Mouse (Mus musculus) kidney, embryonic 15.5 days (tissue): Measurements from ENCODE around the gene Tmem62. TPM values are rescaled to one million over a fixed set of nuclear protein-coding genes. Genes with fewer than 3 reads are reported as not detected.
A peak's percentile ranks its signal among the peaks of the same experiment; 100 is the strongest.

Experiments
- ATAC-seq: fragments of 200-750 bp; cut with Nextera tagmentation; replicated peaks from 2 replicates; pipeline ENCODE4 v1.8.0; 2017; ENCODE audit warnings: moderate TSS enrichment; ENCODE audit not compliant: low FRiP score
- H3K27ac ChIP-seq: fragments of 300-500 bp; sonication (generic); 2 replicates; pipeline ENCODE4 v1.5.1; 2015; ENCODE audit warnings: mild to moderate bottlenecking, inconsistent platforms
- H3K27me3 ChIP-seq: fragments of 300-500 bp; sonication (generic); 2 replicates; pipeline ENCODE4 v1.6.1; 2015; ENCODE audit warnings: inconsistent platforms
- H3K36me3 ChIP-seq: fragments of 300-500 bp; sonication (generic); 2 replicates; pipeline ENCODE4 v1.6.1; 2015; ENCODE audit warnings: inconsistent platforms
- H3K4me1 ChIP-seq: fragments of 300-500 bp; sonication (generic); 2 replicates; pipeline ENCODE4 v1.6.1; 2015; ENCODE audit warnings: inconsistent platforms
- H3K4me2 ChIP-seq: fragments of 300-500 bp; sonication (generic); 2 replicates; pipeline ENCODE4 v1.6.1; 2015; ENCODE audit warnings: moderate library complexity, mild to moderate bottlenecking, inconsistent platforms
- H3K4me3 ChIP-seq: fragments of 300-500 bp; sonication (generic); replicated peaks from 2 replicates; pipeline ENCODE4 v1.5.1; 2015; ENCODE audit warnings: mild to moderate bottlenecking, inconsistent platforms
- H3K9ac ChIP-seq: fragments of 300-500 bp; sonication (generic); 2 replicates; pipeline ENCODE4 v1.6.1; 2015; ENCODE audit warnings: mild to moderate bottlenecking, inconsistent platforms
- H3K9me3 ChIP-seq: fragments of 300-500 bp; sonication (generic); replicated peaks from 2 replicates; pipeline ENCODE4 v1.6.1; 2016; ENCODE audit warnings: inconsistent platforms
- WGBS: fragments of 180-500 bp; shearing (Covaris S2); methylation state at CpG from one replicate; pipeline ENCODE4 v1.1.7; 2015; ENCODE audit warnings: mixed read lengths; 5-methylcytosine and 5-hydroxymethylcytosine counted together
- polyA plus RNA-seq: library from polyadenylated mRNA; unstranded; fragments of >200 nt; fragmentation: Nextera tagmentation; extraction: Ambion mirVana; gene quantifications from 2 replicates; pipeline ENCODE4 v1.2.1, GENCODE M21; 2015

The Tmem62 gene
- polyA plus RNA-seq, 1 experiment from 2014 or later = 5.7 TPM

DNA sequence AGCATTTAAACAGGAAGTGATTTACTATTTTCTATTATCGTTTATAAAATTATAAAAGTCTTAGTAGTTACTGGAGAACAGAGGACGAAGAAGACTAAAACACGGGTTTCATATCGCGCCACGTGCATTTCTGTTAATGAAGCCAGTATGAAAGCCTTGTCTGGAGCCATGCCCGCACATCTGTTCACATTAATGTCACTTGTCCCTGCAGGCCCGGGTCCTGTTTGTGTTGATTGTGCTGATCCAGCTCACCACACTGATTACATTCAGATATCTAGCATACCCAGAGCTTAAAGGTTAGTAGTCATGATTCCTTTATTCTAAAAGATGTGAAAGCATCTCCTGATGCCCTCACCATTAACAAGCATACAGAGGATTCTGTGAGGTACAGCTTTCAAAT lies 22.0 kb downstream of the Tmem62 start:
- H3K27ac ChIP-seq = no peak overlapping the region
- H3K36me3 ChIP-seq = no peaks in the 10 kb centered on the region
- no peaks in the 10 kb centered on the region for H3K9me3 ChIP-seq
- no peak overlapping the region for H3K4me3 ChIP-seq
- H3K9ac ChIP-seq = no peak overlapping the region
- no peak for ATAC-seq
- no peak overlapping the region for H3K4me2 ChIP-seq
- 89% methylated on average over 8 of the region's 8 CpGs for WGBS
- H3K27me3 ChIP-seq = no peaks in the 10 kb centered on the region
- no peaks in the 10 kb centered on the region for H3K4me1 ChIP-seq

DNA sequence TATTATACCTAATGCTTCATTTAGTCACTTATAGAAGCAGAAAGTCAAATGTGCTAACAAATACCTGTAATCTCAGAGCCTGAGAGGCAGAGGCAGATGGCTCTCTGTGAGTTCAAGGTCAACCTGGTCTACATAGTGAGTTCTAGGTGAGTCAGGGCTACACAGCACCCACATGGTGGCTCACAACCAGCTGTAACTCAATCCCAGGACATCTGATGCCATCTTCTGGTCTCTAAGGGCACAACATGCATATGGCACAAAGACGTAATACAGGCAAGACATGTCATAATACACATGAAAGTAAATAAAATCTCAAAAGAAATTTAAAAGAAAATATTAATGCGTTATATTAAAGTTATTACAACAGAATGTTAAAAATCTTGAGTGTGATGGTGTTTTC lies 26.8 kb downstream of the Tmem62 start:
- Histone ChIP-seq H3K9ac (no peak overlapping the region), H3K27me3 (no peaks in the 10 kb centered on the region), H3K9me3 (no peaks in the 10 kb centered on the region), H3K4me3 (no peak overlapping the region), H3K4me2 (no peak overlapping the region), H3K4me1 (peaks cover 4% of the 10 kb centered on the region; the same call in 1 of the 2 replicates), H3K27ac (no peak overlapping the region), H3K36me3 (no peaks in the 10 kb centered on the region)
- ATAC-seq = no peak
- 82% methylated on average over 2 of the region's 2 CpGs for WGBS

DNA sequence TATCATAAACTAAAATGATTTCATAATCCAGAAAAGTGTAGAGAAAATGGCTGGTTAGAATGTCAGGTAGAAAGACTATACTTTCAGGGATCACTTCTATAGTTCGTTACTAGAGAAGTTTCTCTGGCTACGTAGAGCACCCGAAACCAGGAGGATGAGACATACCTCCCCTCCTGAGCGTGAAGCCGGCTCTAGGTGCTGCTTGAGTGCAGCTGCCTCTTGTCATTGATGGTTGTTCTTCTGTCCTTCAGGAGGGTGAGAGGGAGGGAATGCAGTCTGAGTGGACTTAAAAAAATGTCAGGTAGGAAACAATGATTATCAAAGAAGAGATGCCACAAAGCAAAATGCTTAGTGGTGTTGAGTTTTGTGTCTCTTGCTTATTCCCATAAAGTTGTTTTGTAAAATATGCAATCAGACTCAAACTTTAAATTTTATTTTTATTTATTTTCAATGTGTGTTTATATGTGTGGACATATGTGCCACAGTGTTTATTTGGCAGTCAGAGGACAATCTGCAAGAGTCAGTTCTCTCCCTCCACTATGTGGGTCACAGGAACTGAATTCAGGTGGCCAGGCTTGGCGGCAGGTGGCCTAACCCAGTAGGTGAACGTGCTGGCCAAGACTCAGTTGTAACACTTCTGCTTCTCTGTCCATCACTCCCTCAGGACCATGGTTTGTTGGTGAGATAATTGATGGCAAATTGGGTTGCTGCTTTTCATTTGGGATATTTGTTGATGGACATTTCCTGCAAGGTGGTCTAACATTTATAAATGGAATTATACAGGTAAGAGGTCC lies 27.4 kb downstream of the Tmem62 start:
- ATAC-seq = no peak
- Histone ChIP-seq H3K4me2 (no peak overlapping the region), H3K9ac (no peak overlapping the region), H3K4me3 (no peak overlapping the region), H3K27me3 (no peaks in the 10 kb centered on the region), H3K27ac (no peak overlapping the region), H3K4me1 (peaks cover 9% of the 10 kb centered on the region), H3K36me3 (no peaks in the 10 kb centered on the region), H3K9me3 (no peaks in the 10 kb centered on the region)
- 84% methylated on average over 7 of the region's 7 CpGs for WGBS

DNA sequence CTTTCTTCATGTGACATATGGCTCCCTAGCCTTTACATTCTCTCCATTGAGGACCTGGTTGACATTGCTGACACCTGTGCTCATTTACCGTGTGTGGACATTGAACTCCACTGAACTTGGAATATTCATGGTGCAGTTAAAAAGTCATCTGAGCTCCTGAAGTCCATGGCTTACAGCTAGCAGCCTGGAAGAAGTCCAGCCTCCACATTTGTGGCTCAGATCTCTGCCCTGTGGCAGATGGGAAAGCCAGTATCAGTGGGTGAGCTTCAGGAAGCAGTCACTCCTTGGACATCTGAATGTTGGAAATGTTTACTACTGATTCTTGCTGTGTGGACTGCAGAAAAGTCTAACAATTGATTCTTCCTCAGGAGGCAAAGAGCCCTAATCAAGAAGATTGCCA lies 30.2 kb downstream of the Tmem62 start:
- ATAC-seq = no peak
- 70% methylated on average over 1 of the region's 1 CpGs for WGBS

DNA sequence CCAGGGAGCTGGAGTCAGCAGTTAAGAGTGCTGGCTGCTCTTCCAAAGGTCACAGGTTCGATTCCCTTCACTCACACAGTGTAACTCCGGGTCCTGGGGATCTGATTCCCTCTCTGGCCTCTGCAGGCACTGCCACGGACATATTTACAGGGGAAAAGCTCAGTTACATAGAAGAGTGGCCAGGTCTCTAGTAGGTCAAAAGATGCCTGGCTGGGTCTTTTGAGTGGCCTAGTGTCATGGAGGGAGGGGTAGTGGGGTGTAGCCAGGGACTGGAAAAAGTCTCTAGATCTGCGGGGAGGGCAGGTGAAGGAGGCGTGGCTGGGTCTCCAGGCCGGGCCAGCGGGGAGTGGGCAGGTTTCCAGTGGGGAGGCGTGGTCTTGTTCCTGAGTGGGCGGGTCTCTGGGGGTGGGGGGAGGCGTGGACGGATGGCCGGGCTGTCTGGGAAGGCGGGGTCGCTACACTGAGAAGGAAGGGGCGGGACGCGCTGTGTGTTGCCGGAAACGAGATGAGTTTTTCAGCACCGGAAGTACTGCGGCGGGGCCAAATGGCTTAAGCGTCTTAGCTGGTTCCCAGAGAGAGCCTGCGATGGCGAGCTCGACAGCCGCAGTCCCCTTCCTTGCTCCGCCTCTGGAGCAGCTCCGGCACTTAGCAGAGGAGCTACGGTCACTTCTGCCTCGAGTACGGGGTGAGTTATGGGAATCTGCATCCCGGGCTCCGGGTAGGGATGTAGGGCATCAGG lies 31.3 kb downstream of the Tmem62 start, which contains the start of gene Ccndbp1:
Gene Ccndbp1, plus strand, starts transcription at position 479 of the 739 bp plus-strand sequence.
- Histone ChIP-seq H3K27ac (peak within 1 kb of the TSS; percentile 56; the same call in 1 of the 2 replicates), H3K4me3 (peak within 1 kb of the TSS; percentile 91), H3K4me2 (peak within 1 kb of the TSS; percentile 85), H3K27me3 (no peaks in the 10 kb centered on the region), H3K9me3 (no peaks in the 10 kb centered on the region), H3K9ac (peak within 1 kb of the TSS; percentile 67), H3K4me1 (peaks cover 12% of the 10 kb centered on the region), H3K36me3 (peaks cover 23% of the 10 kb centered on the region)
- ATAC-seq = peak; percentile 97
- WGBS = under 1% methylated on average over 34 of the region's 34 CpGs

More for the DNA sequence above, 30.2 kb downstream of the Tmem62 start:
- H3K27ac ChIP-seq = no peak overlapping the region
- no peak overlapping the region for H3K9ac ChIP-seq
- no peak overlapping the region for H3K4me3 ChIP-seq
- H3K4me2 ChIP-seq = no peak overlapping the region
- H3K4me1 ChIP-seq = peaks cover 12% of the 10 kb centered on the region
- peaks cover 12% of the 10 kb centered on the region for H3K36me3 ChIP-seq
- H3K9me3 ChIP-seq = no peaks in the 10 kb centered on the region
- no peaks in the 10 kb centered on the region for H3K27me3 ChIP-seq

DNA sequence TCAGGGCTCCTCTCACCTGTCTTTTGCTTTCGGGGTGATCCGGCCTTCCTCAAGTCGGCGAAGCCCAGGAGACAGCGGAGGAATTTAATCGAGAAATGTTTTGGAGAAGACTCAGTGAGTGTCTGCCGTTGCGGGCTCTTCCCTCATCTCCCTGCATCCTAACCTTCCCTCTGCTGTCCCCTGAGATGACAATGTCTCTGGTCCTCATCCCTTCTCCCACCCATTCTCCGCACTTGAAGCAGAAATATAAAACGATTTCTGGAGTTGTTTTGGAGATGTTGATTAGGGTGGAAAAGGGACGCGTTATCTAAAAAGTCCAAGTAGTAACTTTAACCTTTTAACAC lies 31.8 kb downstream of the Tmem62 start:
- no peak; the same call in 1 of the 2 replicates for ATAC-seq
- Histone ChIP-seq H3K4me3 (peak overlapping the region; percentile 91), H3K27me3 (no peaks in the 10 kb centered on the region), H3K4me2 (peak overlapping the region; percentile 85), H3K36me3 (peaks cover 26% of the 10 kb centered on the region), H3K9ac (peak overlapping the region; percentile 67), H3K4me1 (peaks cover 12% of the 10 kb centered on the region), H3K27ac (peak overlapping the region; percentile 56; the same call in 1 of the 2 replicates), H3K9me3 (no peaks in the 10 kb centered on the region)
- WGBS = under 1% methylated on average over 12 of the region's 12 CpGs

DNA sequence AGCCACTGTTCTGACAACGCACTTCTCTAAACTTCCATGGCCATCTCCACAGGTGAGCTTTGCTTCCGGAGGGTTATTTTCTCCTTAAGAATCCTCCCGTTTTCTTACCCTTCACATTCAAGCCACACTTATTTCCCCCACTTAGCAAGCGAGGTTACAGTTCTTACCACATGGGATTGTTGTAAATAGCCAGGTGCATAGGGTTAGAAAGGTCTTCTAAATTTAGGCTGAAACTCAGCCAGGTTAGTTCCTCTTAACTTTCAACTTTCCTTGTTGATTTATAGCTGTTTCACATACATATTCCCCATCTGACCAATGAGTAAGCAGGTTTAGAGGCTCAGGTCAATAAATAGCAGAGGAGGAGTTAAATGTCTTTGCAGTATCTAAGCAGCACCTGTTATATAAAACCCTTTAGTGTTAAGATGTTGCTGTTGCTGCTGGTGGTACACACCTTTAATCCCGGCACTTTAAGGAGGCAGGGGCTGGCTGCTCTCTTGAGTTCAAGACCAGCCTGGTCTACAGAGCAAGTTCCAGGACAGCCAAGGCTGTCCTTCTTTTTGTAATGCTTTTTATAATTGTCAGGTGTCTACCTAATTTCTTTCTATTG lies 32.4 kb downstream of the Tmem62 start:
- Histone ChIP-seq H3K4me1 (peaks cover 12% of the 10 kb centered on the region), H3K36me3 (peaks cover 30% of the 10 kb centered on the region)
- WGBS = 23% methylated on average over 5 of the region's 5 CpGs

DNA sequence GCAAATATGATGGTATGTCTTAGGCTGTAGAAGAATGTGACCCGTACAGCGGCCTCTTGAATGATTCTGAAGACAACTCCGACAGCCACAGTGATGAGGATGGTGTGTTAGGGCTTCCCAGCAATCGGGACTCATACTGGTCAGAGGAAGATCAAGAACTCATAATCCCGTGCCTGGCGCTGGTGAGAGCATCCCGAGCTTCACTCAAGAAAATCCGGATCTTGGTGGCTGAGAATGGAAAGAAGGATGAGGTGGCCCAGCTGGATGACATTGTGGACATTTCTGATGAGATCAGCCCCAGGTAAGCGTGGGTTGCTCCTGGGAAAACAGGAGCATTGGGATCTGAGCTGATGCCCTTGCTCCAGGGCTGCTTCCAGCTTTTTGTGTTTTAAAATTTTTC lies 35.9 kb downstream of the Tmem62 start:
- H3K9ac ChIP-seq = no peak overlapping the region
- no peaks in the 10 kb centered on the region for H3K9me3 ChIP-seq
- 94% methylated on average over 9 of the region's 9 CpGs for WGBS
- peaks cover 63% of the 10 kb centered on the region for H3K36me3 ChIP-seq
- no peak overlapping the region for H3K27ac ChIP-seq
- ATAC-seq = no peak
- no peak overlapping the region for H3K4me3 ChIP-seq
- H3K27me3 ChIP-seq = no peaks in the 10 kb centered on the region
- peaks cover 11% of the 10 kb centered on the region for H3K4me1 ChIP-seq
- H3K4me2 ChIP-seq = no peak overlapping the region

More for the DNA sequence above, 32.4 kb downstream of the Tmem62 start:
- Histone ChIP-seq H3K27ac (no peak overlapping the region), H3K4me3 (peak overlapping the region; percentile 91), H3K4me2 (peak overlapping the region; percentile 85), H3K27me3 (no peaks in the 10 kb centered on the region), H3K9me3 (no peaks in the 10 kb centered on the region), H3K9ac (peak overlapping the region; percentile 67)
- ATAC-seq = no peak

DNA sequence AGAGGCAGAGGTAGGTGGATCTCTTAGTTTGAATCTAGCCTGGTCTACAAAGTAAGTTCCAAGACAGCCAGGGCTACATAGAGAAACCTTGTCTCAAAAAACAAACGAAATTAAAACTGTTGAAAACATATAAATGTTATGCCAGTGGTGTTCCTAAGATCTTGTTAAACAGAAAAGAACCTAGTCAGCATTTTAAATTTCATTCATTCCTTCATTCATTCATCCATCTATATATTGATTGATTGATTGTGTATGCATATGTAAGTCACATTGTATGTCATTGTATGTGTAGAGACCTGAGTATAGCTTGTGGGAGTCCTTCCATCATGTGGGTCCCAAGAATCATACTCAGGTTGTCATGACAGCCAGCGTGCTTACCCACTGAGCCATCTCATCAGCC lies 38.7 kb downstream of the Tmem62 start:
- Histone ChIP-seq H3K27me3 (no peaks in the 10 kb centered on the region), H3K4me3 (no peak overlapping the region), H3K27ac (no peak overlapping the region), H3K9me3 (no peaks in the 10 kb centered on the region), H3K9ac (no peak overlapping the region), H3K4me1 (no peaks in the 10 kb centered on the region), H3K4me2 (no peak overlapping the region), H3K36me3 (peaks cover 67% of the 10 kb centered on the region)
- WGBS = 87% methylated on average over 2 of the region's 2 CpGs
- ATAC-seq = no peak

DNA sequence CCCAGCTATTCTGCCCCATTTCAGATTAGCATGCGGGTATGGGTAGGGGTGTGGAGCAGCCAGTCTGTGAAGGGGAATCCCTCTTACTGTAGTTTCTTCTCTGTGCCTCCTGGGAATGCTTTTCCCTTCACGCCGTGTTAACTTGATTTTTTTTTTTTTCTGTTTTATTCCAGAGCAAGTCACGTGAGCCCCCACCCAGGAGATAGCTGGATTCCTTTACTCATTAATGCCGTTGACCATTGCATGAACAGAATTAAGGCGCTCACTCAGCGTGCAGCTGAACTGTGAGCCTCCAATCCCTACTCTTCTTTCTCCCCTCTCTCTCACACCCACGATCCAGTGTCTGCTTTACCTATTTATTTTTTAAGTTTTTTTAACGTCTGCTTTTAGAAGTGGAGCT lies 39.4 kb downstream of the Tmem62 start:
- H3K27me3 ChIP-seq = no peaks in the 10 kb centered on the region
- ATAC-seq = no peak
- no peak overlapping the region for H3K9ac ChIP-seq
- WGBS = 83% methylated on average over 9 of the region's 9 CpGs
- no peak overlapping the region for H3K27ac ChIP-seq
- no peak overlapping the region for H3K4me2 ChIP-seq
- H3K36me3 ChIP-seq = peaks cover 62% of the 10 kb centered on the region
- no peak overlapping the region for H3K4me3 ChIP-seq
- no peaks in the 10 kb centered on the region for H3K4me1 ChIP-seq
- no peaks in the 10 kb centered on the region for H3K9me3 ChIP-seq

DNA sequence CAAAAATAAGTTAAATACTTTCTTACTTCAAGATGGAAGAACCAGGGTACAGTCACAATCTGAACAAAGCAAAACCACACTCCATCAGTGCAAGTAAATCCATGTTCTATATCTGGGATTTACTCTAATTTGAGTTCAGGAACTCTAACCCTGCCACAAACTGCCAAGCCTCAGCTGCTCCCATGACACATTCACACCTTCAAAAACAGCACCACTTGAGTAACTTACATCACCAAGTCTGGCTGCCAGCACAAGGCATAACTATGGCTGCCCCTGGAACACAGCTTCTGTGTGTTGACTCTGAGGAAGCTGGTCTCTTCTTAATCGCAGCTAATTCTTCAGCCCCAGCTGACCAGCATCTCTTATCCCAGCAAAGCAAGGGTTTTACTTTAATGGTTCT lies 40.3 kb downstream of the Tmem62 start:
- Histone ChIP-seq H3K36me3 (peaks cover 53% of the 10 kb centered on the region), H3K9ac (no peak overlapping the region), H3K4me1 (no peaks in the 10 kb centered on the region), H3K9me3 (no peaks in the 10 kb centered on the region), H3K27ac (no peak overlapping the region), H3K27me3 (no peaks in the 10 kb centered on the region), H3K4me2 (no peak overlapping the region), H3K4me3 (no peak overlapping the region)
- WGBS = 96% methylated on average over 1 of the region's 1 CpGs
- ATAC-seq = no peak

DNA sequence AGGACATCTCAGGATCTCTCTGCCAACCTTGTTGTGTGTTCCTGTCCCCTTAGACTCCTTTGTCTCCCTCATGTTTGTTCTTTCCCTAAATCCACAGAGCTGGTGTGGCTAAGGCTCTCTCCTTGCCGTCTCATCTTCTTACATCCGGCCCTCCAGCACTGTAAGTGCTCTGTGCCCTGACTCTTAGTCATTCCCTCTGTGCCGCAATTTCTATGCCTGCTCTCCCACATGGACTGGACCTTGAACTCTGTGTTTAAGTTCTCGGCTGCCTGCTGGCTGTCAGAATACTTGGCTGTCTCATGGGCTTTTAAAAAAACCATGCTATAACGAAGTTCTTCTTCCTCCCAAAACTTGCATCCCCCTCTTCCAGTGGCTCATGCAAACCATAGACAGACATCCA lies 46.1 kb downstream of the Tmem62 start:
- Histone ChIP-seq H3K27ac (no peak overlapping the region), H3K9ac (no peak overlapping the region), H3K36me3 (peaks cover 2% of the 10 kb centered on the region), H3K4me3 (no peak overlapping the region), H3K4me2 (no peak overlapping the region), H3K27me3 (peaks cover 3% of the 10 kb centered on the region; the same call in 1 of the 2 replicates), H3K4me1 (no peaks in the 10 kb centered on the region), H3K9me3 (no peaks in the 10 kb centered on the region)
- 63% methylated on average over 5 of the region's 5 CpGs for WGBS
- ATAC-seq = no peak
